Mouse (Mus musculus) forebrain, embryonic 11.5 days (tissue): Measurements from ENCODE around the gene Plac8. TPM values are rescaled to one million over a fixed set of nuclear protein-coding genes. Genes with fewer than 3 reads are reported as not detected.

Source experiments
- ATAC-seq: fragments of 200-750 bp; cut with Nextera tagmentation; replicated peaks from 2 replicates; pipeline ENCODE4 v1.8.0; 2017; ENCODE audit warnings: moderate TSS enrichment; ENCODE audit not compliant: low FRiP score
- DNase-seq: peaks from one replicate; pipeline ENCODE4 v3.0.0-alpha.2; 2017; ENCODE audit warnings: low spot score
- H3K27ac ChIP-seq: fragments of 300-500 bp; sonication (generic); 2 replicates; pipeline ENCODE4 v1.5.1; 2014; ENCODE audit warnings: low read depth, low read length
- H3K27me3 ChIP-seq: fragments of 300-500 bp; sonication (generic); 2 replicates; pipeline ENCODE4 v1.6.1; 2014; ENCODE audit warnings: mild to moderate bottlenecking, low read length, mixed read lengths; ENCODE audit not compliant: control insufficient read depth, insufficient read depth
- H3K36me3 ChIP-seq: fragments of 300-500 bp; sonication (generic); 2 replicates; pipeline ENCODE4 v1.6.1; 2014; ENCODE audit warnings: mild to moderate bottlenecking, low read length, moderate library complexity, mixed read lengths; ENCODE audit not compliant: control insufficient read depth, insufficient read depth
- H3K4me1 ChIP-seq: fragments of 300-500 bp; sonication (generic); replicated peaks from 2 replicates; pipeline ENCODE4 v1.6.1; 2014; ENCODE audit warnings: low read length, mixed read lengths; ENCODE audit not compliant: control insufficient read depth, insufficient read depth
- H3K4me2 ChIP-seq: fragments of 300-500 bp; sonication (generic); 2 replicates; pipeline ENCODE4 v1.6.1; 2014; ENCODE audit warnings: low read depth, mild to moderate bottlenecking, low read length, moderate library complexity, mixed read lengths; ENCODE audit not compliant: severe bottlenecking
- H3K4me3 ChIP-seq: fragments of 300-500 bp; sonication (generic); 2 replicates; pipeline ENCODE4 v1.5.1; 2014; ENCODE audit warnings: low read depth, low read length
- H3K9ac ChIP-seq: fragments of 300-500 bp; sonication (generic); 2 replicates; pipeline ENCODE4 v1.6.1; 2014; ENCODE audit warnings: low read length
- H3K9me3 ChIP-seq: fragments of 300-500 bp; sonication (generic); 2 replicates; pipeline ENCODE4 v1.6.1; 2016; ENCODE audit warnings: low read length, mixed read lengths; ENCODE audit not compliant: control insufficient read depth
- WGBS: fragments of 180-500 bp; shearing (Covaris S2); extraction: QIAGEN DNeasy Blood & Tissue Kit; methylation state at CpG from one replicate; pipeline ENCODE4 v1.1.7; 2014; 5-methylcytosine and 5-hydroxymethylcytosine counted together
- polyA plus RNA-seq: library from polyadenylated mRNA; unstranded; fragments of >200 nt; fragmentation: Nextera tagmentation; extraction: Ambion mirVana; gene quantifications from 2 replicates; pipeline ENCODE4 v1.2.1, GENCODE M21; 2014

The Plac8 gene
- polyA plus RNA-seq, 1 experiment from 2014 or later = 1.4 TPM

- DNase-seq (no peak), ATAC-seq (no peak)
- Histone ChIP-seq H3K27me3 (no peaks in the 10 kb centered on the region), H3K9me3 (no peaks in the 10 kb centered on the region), H3K36me3 (no peaks in the 10 kb centered on the region), H3K4me1 (no peaks in the 10 kb centered on the region), H3K27ac (no peak overlapping the region), H3K4me2 (no peak overlapping the region), H3K4me3 (no peak overlapping the region), H3K9ac (no peak overlapping the region)
- 89% methylated on average over 2 of the region's 2 CpGs for WGBS
Measured at GRCm38 (mm10) chr5:100601864-100602263, 29.8 kb upstream of the Plac8 start.

GRCm38 (mm10) chr5:100598961-100599463, 27.0 kb upstream of the Plac8 start:
- DNase-seq (no peak), ATAC-seq (no peak)
- no peaks in the 10 kb centered on the region for H3K27me3 ChIP-seq
- H3K9me3 ChIP-seq = no peaks in the 10 kb centered on the region
- no peaks in the 10 kb centered on the region for H3K4me1 ChIP-seq
- no peaks in the 10 kb centered on the region for H3K36me3 ChIP-seq
- H3K27ac ChIP-seq = no peak overlapping the region
- H3K4me3 ChIP-seq = no peak overlapping the region
- H3K9ac ChIP-seq = no peak overlapping the region
- no peak overlapping the region for H3K4me2 ChIP-seq
- 92% methylated on average over 9 of the region's 9 CpGs for WGBS

GRCm38 (mm10) chr5:100597886-100598485, 25.9 kb upstream of the Plac8 start:
- DNase-seq = no peak
- WGBS = 76% methylated on average over 11 of the region's 11 CpGs
- Histone ChIP-seq H3K36me3 (no peaks in the 10 kb centered on the region), H3K4me2 (no peak overlapping the region), H3K4me1 (no peaks in the 10 kb centered on the region), H3K9ac (no peak overlapping the region), H3K27ac (no peak overlapping the region), H3K4me3 (no peak overlapping the region), H3K9me3 (peaks cover 2% of the 10 kb centered on the region; the same call in 1 of the 2 replicates), H3K27me3 (no peaks in the 10 kb centered on the region)
- no peak for ATAC-seq

GRCm38 (mm10) chr5:100595999-100596398, 24.0 kb upstream of the Plac8 start:
- Histone ChIP-seq H3K4me2 (no peak overlapping the region), H3K36me3 (no peaks in the 10 kb centered on the region), H3K27me3 (no peaks in the 10 kb centered on the region), H3K9ac (no peak overlapping the region), H3K4me1 (no peaks in the 10 kb centered on the region), H3K27ac (no peak overlapping the region), H3K4me3 (no peak overlapping the region), H3K9me3 (peaks cover 2% of the 10 kb centered on the region; the same call in 1 of the 2 replicates)
- ATAC-seq (no peak), DNase-seq (no peak)
- WGBS = 97% methylated on average over 6 of the region's 6 CpGs

- no peaks in the 10 kb centered on the region for H3K27me3 ChIP-seq
- peaks cover 2% of the 10 kb centered on the region; the same call in 1 of the 2 replicates for H3K9me3 ChIP-seq
- no peaks in the 10 kb centered on the region for H3K36me3 ChIP-seq
- DNase-seq (no peak), ATAC-seq (no peak)
- H3K4me3 ChIP-seq = no peak overlapping the region
- H3K4me2 ChIP-seq = no peak overlapping the region
- H3K9ac ChIP-seq = no peak overlapping the region
- no peak overlapping the region for H3K27ac ChIP-seq
- no peaks in the 10 kb centered on the region for H3K4me1 ChIP-seq
- 89% methylated on average over 13 of the region's 13 CpGs for whole genome bisulfite sequencing
Measured at GRCm38 (mm10) chr5:100594803-100595467, 22.9 kb upstream of the Plac8 start.

- H3K9me3 ChIP-seq = peaks cover 2% of the 10 kb centered on the region; the same call in 1 of the 2 replicates
- WGBS = 93% methylated on average over 5 of the region's 5 CpGs
Measured at GRCm38 (mm10) chr5:100590505-100590904, 18.5 kb upstream of the Plac8 start.

GRCm38 (mm10) chr5:100587626-100588025, 15.6 kb upstream of the Plac8 start:
- Histone ChIP-seq H3K4me2 (no peak overlapping the region), H3K27ac (no peak overlapping the region), H3K4me3 (no peak overlapping the region), H3K9ac (no peak overlapping the region), H3K9me3 (no peaks in the 10 kb centered on the region), H3K36me3 (no peaks in the 10 kb centered on the region), H3K27me3 (no peaks in the 10 kb centered on the region), H3K4me1 (no peaks in the 10 kb centered on the region)
- DNase-seq = no peak
- WGBS = 57% methylated on average over 2 of the region's 2 CpGs
- no peak for ATAC-seq

More at GRCm38 (mm10) chr5:100590505-100590904, 18.5 kb upstream of the Plac8 start:
- H3K4me3 ChIP-seq = no peak overlapping the region
- no peak overlapping the region for H3K9ac ChIP-seq
- no peak overlapping the region for H3K27ac ChIP-seq
- ATAC-seq (no peak), DNase-seq (no peak)
- H3K4me1 ChIP-seq = no peaks in the 10 kb centered on the region
- H3K36me3 ChIP-seq = no peaks in the 10 kb centered on the region
- H3K27me3 ChIP-seq = no peaks in the 10 kb centered on the region
- no peak overlapping the region for H3K4me2 ChIP-seq

GRCm38 (mm10) chr5:100587136-100587535, 15.1 kb upstream of the Plac8 start:
- no peak overlapping the region for H3K9ac ChIP-seq
- WGBS = 94% methylated on average over 7 of the region's 7 CpGs
- H3K9me3 ChIP-seq = no peaks in the 10 kb centered on the region
- DNase-seq (no peak), ATAC-seq (no peak)
- H3K27me3 ChIP-seq = no peaks in the 10 kb centered on the region
- H3K4me1 ChIP-seq = no peaks in the 10 kb centered on the region
- H3K4me3 ChIP-seq = no peak overlapping the region
- no peak overlapping the region for H3K27ac ChIP-seq
- no peaks in the 10 kb centered on the region for H3K36me3 ChIP-seq
- no peak overlapping the region for H3K4me2 ChIP-seq
